Mouse (Mus musculus) ZHBTc4 (cell line): ENCODE measurements around the gene Slc35c2.
A peak's percentile ranks its signal among the peaks of the same experiment; 100 is the strongest.

Source experiments
- DNase-seq: peaks from one replicate; pipeline ENCODE4 v3.0.0-alpha.2; 2011; ENCODE audit warnings: low read depth, low spot score

Slc35c2 gene

DNA sequence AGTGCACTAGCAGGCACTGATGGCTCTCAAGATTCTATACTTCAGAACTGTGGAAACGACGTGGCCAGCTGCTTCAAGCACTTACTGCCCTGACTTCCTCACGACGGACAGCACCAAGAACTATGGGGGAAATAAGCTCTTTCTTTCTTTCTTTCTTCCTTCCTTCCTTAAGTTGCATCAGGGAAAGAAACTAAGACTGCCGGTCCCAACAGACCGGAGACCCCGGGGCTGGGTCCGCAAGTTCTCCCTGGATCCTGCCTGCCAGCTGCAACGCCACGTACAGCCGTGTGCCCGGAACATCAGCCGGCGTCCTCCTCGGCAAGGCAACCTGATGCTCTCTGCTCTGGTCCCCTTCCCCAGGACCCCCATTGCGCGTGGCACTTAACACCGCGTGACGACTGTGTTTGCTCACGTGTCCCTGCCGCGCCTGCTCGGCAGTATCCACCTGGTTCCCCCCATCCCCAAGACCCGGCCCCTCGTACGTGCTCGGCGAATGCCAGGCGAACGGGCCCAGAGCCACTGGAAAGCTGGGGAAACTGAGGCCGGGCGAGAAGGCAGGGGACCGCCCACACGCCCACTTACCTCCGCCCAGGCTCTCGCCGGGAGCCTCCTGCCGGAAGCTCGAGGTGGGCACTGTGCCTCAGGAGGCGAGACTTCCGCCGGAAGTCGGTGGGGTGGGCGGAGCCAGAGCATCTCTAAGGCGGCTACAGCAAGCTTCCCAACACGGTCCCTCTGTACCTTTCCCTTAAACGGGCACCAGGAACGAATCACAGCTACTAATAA, at the start of gene Slc35c2:
TSS of gene Slc35c2 (minus strand) at position 668 of the 783 bp plus-strand sequence.
- peak; percentile 95 for DNase-seq

- DNase-seq, result peak; percentile 57
These were observed 49.5 kb upstream of the Slc35c2 start for GRCm38 (mm10) chr2:165337191-165337590.

- DNase-seq, result no peak
These were observed 45.0 kb upstream of the Slc35c2 start for GRCm38 (mm10) chr2:165332610-165333210.

GRCm38 (mm10) chr2:165329703-165330102, 42.0 kb upstream of the Slc35c2 start:
- DNase-seq, result no peak

GRCm38 (mm10) chr2:165328746-165329145, 41.1 kb upstream of the Slc35c2 start:
- DNase-seq, result no peak

DNA sequence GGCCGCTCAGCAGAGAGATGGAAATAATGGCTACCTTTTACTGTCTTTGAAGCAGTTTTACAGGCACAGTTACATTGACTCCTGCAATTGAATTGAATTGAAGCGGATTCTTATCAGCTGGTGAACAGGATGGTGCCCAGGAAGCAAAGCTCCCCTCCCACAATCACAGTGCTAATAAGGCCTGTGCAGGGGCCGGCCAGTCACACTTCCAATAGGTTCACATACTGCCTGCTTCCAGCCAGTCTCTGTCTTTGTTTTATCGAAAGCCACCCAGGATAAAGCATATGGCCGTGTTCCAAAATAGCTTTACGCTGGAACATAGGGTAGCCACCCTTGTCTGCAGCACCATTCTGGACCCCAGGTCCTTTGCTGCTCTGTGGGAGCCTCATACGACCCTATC, 39.7 kb upstream of the Slc35c2 start:
- no peak for DNase-seq

GRCm38 (mm10) chr2:165326304-165327190, 38.9 kb upstream of the Slc35c2 start, which contains the start of gene Elmo2:
Elmo2 (minus strand) TSS chr2:165326479.
- peak; percentile 99 for DNase-seq

DNA sequence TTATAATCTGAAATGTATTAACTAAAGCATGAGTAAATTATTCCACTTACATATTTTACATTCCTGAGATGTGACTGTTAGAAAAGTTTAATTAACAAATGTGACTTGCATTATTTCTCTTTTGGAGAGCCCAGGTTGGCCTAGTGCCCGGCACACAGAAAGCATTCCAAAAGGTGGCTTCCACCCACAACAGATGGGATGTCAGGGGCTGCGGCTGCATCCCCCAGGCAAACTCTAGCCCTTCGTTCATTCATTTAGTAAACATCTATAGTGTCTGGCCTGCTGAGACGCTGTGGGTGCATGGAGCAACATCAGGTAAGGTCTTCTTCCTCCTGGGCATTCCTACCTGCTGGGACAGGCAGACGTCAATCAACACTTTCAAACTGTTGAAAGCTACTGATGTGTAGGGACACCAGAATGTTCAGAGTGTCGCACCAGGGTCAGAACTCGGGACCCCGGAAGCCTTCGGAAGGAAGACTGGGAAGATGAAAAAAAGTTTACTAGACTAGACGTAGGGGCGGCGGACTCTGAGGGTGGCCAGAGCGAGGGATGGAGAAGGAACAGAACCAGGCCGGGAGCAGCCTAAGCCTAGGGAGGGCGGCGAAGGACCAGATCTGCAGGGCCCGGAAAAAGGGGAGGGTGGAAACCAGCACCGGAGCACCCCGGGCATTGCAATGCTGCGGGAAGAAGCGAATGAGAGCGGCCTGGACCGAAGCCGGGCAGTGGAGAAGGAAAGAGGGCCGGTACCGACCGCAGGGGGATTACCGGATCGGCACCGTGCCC, 38.0 kb upstream of the Slc35c2 start:
- DNase-seq, result no peak

DNA sequence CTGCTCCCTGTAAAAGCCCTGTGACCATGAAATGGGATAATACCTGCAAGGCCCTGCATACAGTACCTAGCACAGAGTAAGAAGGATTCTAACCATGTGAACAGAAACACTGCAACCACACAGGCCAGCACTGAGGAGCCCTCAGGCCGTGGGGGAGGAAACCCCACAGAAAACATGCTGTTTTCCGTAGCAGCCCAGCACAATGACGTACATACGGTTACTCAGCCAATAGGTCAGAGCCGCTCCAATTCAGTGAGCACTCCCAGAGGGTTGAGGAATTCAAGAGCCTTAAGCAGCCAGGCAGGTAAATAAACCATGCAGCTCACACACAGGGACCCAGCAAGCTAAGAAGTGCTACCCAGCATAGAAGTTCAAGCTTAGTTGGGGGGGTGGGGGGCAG, 36.3 kb upstream of the Slc35c2 start:
- DNase-seq, result no peak

- no peak for DNase-seq
These were observed 35.8 kb upstream of the Slc35c2 start for GRCm38 (mm10) chr2:165323484-165323883.

DNA sequence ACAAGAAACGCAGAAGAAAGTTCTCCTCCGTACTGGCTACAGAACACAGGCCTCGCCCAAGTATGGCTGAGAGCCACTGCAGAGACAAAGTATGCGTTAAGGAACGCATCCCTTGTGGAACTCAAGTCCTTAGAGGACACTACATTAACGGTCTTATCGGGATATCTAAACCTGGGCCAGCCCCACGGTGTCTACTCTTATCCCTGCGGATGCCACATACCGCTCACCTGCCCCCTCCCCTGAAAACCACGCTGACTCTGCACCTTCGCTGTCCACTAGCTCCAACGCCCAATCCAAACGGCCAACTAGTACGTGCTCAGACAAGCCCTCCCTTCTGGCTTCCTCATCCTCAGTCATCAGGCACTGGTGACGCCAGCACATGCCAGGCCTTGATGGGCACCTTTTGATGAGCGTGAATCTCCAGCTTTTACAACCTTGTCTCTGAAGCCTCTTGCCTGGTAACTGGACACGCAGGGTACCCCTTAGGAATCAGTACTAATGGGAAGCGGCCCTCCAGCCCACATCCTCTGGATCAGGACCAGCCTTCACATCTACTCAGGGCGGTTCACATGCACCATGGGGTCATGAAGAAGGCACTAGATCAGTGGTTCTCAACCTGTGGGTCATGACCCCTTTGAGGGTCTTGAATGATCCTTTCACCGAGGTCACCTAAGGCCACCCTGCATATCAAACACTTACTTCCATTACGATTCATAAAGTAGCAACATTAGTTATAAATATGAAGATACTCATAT, 34.5 kb upstream of the Slc35c2 start:
- no peak for DNase-seq

DNA sequence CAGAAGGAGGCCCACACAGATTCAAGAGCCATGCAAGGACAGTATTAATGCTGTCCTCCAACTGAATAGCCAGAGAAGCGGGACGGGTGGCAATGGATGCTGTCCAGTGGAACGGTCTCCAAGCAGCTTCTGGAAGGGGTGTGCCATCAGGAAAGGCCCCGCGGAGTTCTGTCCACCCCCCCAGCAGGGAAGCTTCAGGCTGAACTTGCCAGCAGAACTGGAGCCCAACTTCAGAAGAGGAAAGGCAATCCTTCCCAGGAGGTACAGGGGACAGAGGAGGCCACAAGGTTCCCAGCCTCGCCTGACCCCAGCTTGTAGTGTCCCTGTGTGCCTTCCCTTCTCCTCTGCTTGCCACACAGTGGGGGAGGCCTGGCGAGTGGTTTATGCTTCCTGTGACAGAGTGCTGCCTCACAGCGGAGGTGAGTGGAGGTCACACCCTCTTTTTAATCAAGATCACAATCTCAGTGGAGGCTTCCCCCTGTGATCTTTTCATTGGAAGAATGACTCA, 33.8 kb upstream of the Slc35c2 start:
- no peak for DNase-seq

GRCm38 (mm10) chr2:165320531-165321150, 33.0 kb upstream of the Slc35c2 start:
- DNase-seq, result no peak

DNA sequence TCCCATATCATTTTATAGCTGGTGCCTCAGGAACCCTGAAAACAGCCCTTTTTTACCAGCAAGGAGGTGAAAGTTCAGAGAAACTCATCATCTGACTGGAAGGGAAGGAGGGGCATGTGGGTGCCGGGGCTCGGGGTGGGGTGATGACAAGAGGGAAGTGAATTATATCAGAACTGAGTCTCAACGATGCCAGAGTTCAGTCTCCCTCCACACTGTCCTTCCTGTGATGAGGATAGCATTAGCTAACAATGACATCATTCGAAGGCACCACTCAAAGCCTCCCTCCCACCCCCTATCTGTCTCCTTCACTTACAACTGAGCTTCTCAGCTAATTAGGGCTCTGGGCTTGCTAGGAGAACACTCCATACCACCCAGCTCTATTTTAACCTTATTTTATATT, 31.8 kb upstream of the Slc35c2 start:
- no peak for DNase-seq

DNA sequence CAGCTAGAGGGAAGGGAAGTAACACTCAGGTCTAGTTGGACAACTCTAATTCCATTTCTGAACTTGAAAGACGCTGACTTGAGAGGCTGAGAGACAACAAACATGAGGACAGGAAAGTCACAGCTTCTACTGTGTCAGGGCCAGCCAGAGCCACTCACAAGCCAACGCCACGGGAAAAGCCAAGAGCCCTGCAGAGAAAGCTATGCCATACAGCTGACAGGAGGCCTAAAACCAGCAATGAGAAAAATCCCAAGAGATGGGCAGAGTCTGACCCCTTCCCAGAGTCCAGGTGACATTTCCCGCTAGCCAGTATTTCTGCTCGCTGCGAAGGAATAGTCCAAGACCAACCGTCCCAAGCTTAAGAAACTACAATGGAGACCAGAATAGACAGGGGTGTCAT, 31.3 kb upstream of the Slc35c2 start:
- no peak for DNase-seq

DNA sequence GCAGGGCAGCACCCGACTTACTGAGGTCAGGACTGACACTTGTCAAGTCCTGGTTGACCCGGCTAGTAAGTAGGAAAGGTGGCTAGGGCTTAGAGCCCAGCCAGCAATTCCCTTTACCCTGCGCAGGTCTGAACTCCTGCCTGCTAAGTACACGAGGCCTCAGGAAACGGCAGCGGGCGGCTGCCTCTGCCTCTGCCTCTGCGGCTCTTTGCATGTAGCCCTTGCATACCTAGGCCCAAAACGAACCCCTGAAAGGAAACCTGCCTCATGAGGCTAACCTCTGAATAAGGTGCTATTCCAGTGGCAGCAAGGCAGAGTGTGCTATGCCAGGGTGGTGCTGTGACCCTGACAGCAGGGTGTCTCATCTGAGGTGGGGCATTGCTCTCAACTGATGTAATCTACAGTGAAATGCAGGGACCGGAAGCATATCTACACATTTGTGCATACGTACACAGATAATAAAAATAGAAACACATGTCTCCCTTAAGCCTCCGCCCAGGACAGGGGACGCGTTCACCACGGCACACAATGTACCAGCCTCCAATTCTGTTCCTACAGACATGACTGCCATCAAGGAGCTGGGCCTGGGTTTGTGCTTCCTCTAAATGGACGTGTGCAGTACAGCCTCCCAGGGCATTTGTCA, 30.1 kb upstream of the Slc35c2 start:
- no peak for DNase-seq

DNA sequence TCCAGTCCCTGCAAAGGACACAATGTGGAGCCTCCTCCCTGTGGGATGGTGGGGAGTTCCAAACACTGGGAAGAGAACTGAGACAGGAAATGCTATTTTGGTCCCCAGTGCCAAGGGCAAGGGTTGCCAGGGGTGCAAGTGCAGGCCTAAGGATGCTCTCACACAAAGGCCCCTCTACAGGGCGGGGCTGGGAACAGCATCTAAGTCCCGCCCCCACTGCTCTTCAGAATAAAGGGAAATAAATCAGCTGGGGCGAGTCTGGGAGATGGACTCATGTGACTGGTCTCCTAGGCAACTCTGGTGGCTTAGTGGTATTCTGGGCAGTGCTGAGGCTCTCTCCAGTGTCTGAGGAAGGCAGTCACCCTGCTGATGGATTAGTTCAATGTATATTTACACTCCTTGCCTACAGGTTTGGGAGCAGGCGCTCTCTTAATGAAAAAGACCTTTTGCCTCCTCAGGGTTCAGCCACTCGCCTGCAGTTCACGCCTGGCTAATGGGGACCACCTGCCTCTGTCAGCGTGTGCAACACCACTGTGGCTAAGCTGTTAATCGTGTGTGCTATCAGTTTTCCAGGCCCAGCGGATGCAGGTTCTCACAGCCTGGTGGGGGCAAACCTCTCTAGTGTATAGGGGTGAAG, 29.3 kb upstream of the Slc35c2 start:
- DNase-seq, result peak; percentile 85

- DNase-seq, result no peak
These were observed 28.5 kb upstream of the Slc35c2 start for GRCm38 (mm10) chr2:165316204-165316603.

GRCm38 (mm10) chr2:165314197-165314596, 26.5 kb upstream of the Slc35c2 start:
- DNase-seq, result no peak
